Mouse (Mus musculus) spleen, postnatal 10 days (tissue): Measurements from ENCODE around the gene Ccdc155.

ENCODE experiments used
- DNase-seq, 2 experiments: peaks; one replicate each; pipeline ENCODE4 v3.0.0; 2021 to 2022; ENCODE audit warnings: low spot score in 2 of 2

Gene Ccdc155

GRCm38 (mm10) chr7:45204380-45205143, at the start of gene Ccdc155:
TSS of gene Ccdc155 (minus strand) at chr7:45204892.
- DNase-seq, result peak; percentile 63 to 88

DNA sequence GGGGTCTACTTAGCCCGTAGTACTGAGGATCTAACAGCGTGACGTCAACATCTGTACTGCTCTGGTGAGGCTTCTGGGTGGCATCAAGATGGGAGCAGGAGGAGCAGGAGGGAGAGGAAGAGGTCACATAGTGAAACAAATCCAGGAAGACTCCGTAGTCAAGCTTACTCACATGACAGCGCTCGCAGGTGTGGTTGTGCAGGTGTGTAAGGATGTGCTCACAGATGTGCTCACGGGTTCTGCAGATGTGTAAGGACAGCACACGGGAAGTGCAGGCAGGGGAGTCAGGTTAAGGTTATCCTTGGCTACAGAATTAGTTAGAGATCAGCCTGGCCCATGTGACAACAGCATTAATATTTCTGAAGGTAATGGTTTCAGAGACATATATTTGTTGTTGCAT, 49.1 kb upstream of the Ccdc155 start:
- DNase-seq, result no peak

DNA sequence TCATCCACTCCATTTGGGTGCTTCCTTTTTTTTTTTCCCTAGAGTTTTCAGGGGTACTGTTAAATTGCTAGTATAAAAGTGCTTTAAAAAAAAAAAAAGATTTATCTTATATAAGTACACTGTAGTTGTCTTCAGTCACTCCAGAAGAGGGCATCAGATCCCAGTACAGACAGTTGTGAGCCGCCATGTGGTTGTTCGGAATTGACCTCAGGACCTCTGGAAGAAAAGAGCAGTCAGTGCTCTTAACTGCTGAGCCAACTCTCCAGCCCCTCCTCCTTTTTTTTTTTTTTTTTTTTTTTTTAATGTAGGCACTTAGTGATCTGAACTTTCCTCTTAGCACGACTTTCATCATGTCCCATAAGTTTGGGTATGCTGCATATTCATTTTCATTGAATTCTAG, 43.0 kb upstream of the Ccdc155 start:
- no peak for DNase-seq

GRCm38 (mm10) chr7:45241389-45241749, 36.7 kb upstream of the Ccdc155 start:
- no peak for DNase-seq

DNA sequence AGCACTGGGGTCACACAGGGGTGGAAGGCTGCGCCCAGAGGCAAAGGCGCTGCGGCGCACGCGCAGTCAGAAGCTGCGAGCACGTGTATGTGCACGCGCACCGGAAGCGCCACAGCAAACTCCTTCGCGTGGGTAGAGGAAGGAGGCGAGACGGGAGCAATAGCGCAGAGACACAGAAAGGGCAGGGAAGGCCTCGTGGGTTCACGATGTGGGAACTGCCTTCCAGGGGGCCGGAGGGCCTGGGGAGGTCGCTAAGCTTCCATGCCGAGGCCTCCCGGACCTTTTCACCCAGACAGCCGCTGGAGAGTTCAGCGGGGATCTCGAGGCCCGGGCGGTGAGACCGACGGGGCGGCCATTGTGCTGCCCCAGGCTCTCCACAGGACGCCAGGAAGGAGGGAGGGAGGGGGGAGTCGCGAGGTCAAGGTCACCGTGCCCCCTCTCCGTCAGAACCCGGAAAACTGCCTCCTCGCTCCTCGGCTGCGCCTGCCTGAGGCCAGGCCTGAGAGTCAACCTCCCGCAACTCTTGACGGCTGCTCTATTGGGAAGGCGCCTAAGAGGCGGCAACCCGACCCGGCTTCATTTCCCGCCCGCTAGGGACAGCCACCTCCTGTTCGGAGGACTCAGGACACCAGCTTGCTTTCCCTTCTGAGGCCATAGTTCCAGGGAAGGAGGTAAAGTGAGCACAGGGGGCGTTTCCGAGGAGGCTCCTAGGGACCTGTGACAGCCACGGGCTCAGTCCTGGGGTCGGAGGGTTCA, 36.1 kb upstream of the Ccdc155 start, which contains the start of gene Slc6a16:
TSS of gene Slc6a16 (plus strand) at position 453 of the 756 bp plus-strand sequence.
- peak in 1 of 2 experiments; percentile 32 for DNase-seq

DNA sequence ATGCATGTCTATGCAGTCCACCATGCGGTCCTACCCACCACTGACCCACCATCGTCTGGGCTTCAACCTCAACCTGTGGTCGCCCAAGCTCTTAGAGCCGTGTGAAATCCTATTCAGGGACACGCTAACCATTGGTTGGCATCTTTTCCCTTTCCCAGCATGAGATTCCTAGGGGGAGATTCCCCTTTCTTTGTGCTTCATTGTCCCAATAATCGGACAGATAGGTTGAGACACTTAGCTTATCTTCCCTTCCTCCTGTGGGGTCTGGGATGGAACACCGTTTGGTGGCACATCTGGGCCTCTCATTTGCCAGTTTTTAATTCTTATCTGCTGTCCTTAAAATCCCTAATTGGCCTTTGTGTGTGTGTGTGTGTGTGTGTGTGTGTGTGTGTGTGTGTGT, 35.4 kb upstream of the Ccdc155 start:
- DNase-seq, result no peak

- DNase-seq, result peak; percentile 63 to 82
These were observed 34.2 kb upstream of the Ccdc155 start, which contains the start of gene Cd37 for GRCm38 (mm10) chr7:45238723-45239496. TSS of gene Cd37 (minus strand) at chr7:45239115.

- DNase-seq, result peak in 1 of 2 experiments; percentile 28
These were observed 33.3 kb upstream of the Ccdc155 start for GRCm38 (mm10) chr7:45237747-45238699.

GRCm38 (mm10) chr7:45235656-45236180, 31.0 kb upstream of the Ccdc155 start:
- no peak for DNase-seq

GRCm38 (mm10) chr7:45234922-45235571, 30.4 kb upstream of the Ccdc155 start:
- no peak for DNase-seq

DNA sequence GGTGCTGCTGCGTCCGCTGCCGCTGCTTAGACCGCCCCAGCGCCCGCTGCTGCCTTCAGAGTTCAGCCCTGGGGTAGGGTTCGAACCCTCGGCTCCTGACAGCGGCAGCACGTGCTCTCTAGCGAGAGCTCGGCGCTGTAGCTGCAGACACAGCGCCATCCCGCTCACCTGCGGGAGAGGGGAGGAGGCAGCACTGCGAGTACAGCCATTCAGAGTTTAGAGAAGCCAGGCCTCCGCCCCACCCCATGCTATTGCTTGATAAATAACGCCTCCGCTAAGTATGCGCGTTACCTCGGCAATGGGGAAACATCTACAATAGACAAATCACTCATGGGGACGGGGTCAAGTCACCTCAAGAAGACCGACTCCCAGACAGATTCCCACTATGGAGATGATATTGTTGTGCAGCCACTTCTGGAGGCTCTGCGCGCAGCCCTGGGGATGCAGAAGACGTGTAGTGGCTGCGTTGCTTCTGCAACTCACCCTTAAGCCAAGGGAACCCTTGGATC, 29.7 kb upstream of the Ccdc155 start:
- DNase-seq, result no peak

- DNase-seq, result peak in 1 of 2 experiments; percentile 37
These were observed 29.1 kb upstream of the Ccdc155 start for GRCm38 (mm10) chr7:45233580-45234332.

GRCm38 (mm10) chr7:45232716-45233465, 28.2 kb upstream of the Ccdc155 start:
- no peak for DNase-seq

DNA sequence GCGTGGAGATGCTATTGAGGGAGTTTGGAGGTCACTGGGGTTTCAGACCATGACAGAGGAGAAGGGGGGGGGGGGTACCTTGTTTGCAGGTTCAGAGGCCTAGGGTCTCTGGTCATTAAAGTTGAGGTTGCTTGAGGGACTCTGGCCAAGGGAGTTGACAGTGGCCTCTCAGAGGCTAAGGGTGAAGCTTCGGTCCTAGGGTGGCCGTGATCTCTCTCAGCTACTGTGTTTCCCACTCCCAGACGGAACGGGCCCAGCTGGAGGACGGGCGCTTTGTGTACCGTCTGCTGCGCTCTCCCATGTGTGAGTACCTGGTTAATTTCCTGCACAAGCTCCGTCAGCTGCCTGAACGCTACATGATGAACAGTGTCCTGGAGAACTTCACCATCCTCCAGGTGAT, 27.2 kb upstream of the Ccdc155 start:
- no peak for DNase-seq

GRCm38 (mm10) chr7:45231192-45231591, 26.5 kb upstream of the Ccdc155 start:
- DNase-seq, result no peak

GRCm38 (mm10) chr7:45229459-45230203, 24.9 kb upstream of the Ccdc155 start:
- peak in 1 of 2 experiments; percentile 56 for DNase-seq

DNA sequence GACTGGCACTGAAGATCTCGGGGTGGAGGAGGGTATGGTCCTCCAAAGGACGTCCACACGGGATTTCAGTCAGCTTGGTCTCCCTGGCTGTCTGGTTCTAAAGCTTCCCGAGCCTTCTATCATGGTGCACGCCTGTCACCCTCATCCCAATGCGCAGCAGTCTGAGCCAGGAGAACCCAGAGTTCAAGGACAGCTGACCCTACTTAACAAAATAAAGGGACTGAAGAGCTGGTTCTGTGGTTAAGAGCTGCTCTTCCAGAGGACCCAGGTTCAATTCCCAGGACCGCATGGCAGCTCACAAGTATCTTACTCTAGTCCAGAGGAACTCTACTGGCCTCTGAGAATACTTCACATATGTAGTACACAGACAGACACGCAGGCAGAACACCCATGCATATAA, 24.4 kb upstream of the Ccdc155 start:
- DNase-seq, result no peak

- no peak for DNase-seq
These were observed 23.9 kb upstream of the Ccdc155 start for GRCm38 (mm10) chr7:45228548-45228947.
